Mouse (Mus musculus) thymus, postnatal 0 days (tissue): Measurements from ENCODE around the gene Eva1a. TPM values are rescaled to one million over a fixed set of nuclear protein-coding genes. Genes with fewer than 3 reads are reported as not detected.

Experiments used
- DNase-seq: peaks from one replicate; pipeline ENCODE4 v3.0.0-alpha.2; 2015; ENCODE audit warnings: low spot score
- polyA plus RNA-seq: library from polyadenylated mRNA; unstranded; fragments of >200 nt; fragmentation: Nextera tagmentation; extraction: Ambion mirVana; gene quantifications from 2 replicates; pipeline ENCODE4 v1.2.1, GENCODE M21; 2015

Eva1a gene
- polyA plus RNA-seq, 1 experiment from 2014 or later = 2.9 TPM

DNA sequence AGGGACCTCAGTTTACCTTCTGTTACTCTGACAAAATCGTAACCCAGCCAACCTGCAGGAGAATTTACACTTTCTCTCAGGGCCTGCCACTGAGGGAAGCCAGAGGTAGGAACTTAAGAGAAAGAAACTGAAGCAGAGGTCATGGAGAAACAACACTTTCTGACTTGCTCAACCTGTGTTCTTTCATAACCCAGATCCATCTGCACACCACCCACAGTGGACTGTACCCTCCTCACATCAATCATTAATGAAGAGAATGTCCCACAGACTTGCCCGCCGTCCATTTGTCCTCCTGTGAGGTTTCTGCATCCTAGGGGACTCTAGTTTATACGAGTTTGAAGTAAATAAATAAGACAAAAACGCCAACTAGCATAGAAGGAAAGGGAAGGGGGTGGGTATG is 24.4 kb downstream of the Eva1a start:
- DNase-seq = no peak

DNA sequence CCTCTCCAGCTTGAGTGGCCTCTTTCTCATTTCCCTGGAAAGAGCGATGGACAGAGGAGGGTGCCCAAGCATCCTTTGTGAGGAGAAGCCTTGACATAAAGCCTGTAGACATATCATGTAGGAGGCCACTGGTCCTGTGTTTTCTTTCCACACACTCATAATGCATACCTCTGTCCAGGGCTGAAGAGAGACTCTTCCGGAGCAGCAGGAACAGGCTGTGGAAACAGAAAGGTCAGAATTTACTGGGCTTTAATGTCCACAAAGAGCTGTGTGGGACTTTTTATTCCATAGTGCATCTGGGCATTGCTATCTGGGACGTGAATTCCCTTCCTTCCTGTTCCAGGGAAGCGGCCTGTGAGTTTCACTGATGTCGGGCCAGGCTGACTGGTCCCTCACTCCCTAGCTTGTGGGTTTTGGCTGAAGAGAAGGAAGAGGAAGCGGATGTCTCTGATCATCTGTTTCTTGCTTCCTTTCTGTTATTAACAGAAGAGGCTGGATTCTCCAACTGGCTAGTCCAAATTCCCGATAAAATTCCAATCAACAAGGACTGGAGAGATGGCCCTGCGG is 25.8 kb downstream of the Eva1a start:
- DNase-seq = no peak

- DNase-seq = no peak
Observed at GRCm38 (mm10) chr6:82070459-82070858, 29.6 kb downstream of the Eva1a start.

GRCm38 (mm10) chr6:82073011-82073410 is 32.2 kb downstream of the Eva1a start:
- no peak for DNase-seq

DNA sequence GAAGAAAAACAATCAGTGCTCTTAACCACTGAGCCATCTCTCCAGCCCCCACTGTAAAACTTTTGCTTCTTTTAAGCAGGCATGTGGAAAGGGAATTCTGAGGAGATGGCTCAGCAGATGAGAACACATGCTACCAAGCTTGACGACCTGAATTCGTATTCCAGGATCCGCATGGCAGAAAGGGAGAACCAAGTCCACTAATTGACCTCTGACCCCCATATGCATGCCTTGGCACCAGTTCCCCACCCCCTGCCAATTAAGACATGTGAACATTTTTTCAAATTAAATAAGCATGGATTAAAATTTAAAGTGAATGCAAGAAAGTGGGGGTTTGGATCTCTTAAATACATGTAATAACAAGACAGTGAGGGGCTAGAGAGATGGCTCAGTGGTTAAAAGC is 32.7 kb downstream of the Eva1a start:
- DNase-seq = no peak

DNA sequence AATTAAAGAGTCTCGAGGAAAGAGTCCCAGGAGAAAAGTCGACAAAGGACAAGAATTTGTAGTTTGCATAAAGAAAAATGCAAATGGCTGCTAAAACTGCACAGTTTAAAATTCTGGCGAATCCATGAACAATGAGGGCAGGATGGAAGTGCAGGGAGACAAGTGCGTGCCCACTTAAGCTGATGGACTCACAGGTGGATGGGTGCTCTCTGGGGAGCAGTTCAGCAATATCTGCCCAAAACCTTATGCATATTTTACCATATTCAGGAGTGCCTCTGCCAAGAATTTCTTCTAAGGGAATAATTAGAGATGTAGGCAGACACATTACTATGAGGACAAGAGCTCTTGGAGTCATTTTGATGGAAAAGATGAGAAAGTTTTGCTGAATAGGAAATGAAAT is 35.5 kb downstream of the Eva1a start:
- DNase-seq = no peak

DNA sequence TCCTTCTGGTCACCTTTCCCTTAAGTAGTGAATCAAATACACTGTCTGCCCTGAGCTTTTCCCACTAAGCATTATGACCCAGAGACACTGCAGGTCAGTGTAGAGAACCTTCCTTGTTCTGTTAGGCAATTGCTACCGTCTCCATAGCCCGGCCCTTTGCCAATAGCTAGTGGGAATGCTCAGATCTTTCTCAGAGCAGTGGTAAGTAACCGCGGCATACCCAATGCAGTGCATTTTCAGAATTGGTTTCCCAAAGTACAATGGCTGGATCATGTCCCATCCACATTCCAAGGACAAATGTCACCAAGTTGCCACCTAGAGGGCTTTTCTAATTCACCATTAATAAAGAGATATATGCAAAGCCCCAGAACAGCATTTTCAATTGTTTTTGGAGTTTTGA is 38.0 kb downstream of the Eva1a start:
- no peak for DNase-seq

GRCm38 (mm10) chr6:82083655-82084054 is 42.8 kb downstream of the Eva1a start:
- no peak for DNase-seq

DNA sequence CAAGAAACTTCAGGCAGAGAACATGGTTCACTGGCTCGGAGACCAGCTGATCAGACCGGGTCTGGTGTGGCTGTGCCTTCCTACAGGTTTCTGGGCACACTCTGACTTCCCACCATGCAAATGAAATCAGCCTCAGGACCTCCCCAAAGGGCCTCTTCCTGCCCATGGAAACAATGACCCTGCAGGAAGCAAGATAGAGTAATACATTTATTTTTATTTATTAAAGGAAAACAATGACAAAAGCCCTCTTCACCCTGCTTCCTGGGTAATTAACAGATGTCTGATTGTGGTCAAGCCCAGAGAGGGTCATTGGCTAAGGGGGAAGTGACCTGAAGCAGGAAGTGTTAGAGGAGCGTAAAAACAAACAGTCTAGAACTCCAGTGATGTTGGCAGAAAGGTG is 43.4 kb downstream of the Eva1a start:
- DNase-seq = no peak

DNA sequence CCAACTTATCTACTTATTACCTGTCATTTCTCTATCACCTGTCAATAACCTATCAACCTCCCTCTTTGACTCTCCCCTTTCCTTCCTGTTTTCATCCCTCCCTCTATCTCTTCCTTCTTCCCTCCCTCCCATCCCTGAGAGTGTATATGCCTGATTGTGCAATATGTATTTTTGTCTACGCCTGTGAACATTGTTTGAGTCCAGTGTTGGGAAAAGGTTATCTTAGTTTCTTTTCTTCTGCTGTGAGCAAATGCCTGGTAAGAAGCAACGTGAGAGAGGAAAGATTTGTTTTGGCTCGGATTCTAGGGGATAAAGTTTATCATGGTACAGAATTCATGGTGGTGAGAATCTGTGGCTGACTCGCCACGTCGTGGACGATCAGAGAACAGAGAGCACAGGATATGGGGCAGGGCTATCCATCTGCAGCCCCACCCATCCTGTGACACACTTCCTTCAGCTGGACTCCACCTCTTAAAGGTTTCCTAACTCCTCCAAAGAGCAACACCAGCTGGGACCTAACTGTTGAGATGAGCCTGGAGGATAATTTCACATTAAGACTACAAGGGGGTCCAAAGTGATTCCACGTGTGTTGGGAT is 44.6 kb downstream of the Eva1a start:
- DNase-seq = no peak

DNA sequence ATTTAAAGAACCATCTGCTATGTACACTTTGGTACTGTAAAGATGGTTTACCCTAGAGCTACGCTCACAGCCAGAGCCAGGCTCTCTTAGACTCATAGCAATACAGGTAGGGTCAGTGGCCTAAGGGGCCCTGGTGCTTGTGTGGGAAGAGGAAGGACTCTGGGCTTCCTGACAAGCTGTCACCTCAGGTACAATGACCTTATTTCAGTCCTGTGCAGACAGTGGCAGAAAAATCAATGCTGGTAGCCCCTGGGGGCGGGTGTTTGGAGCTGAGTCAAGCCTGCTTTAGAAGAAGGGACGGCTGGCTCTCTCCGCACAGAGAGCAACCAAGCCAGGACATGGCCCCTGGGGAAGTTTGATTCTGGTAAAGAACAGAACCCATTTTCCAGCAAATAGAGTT is 47.3 kb downstream of the Eva1a start:
- DNase-seq = no peak

DNA sequence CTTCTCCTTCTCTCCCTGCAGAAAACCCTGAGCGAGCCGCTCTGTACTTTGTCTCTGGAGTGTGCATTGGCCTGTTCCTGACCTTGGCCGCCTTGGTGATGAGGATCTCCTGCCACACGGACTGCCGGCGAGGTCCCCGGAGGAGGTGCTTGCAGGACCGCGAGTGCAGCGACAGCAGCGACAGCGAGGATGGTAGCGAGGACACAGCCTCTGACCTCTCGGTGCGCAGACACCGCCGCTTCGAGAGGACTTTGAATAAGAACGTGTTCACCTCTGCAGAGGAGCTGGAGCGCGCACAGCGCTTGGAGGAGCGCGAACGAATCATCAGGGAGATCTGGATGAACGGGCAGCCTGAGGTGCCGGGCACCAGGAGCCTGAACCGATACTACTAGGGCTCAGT is 50.9 kb downstream of the Eva1a start:
- DNase-seq = no peak

DNA sequence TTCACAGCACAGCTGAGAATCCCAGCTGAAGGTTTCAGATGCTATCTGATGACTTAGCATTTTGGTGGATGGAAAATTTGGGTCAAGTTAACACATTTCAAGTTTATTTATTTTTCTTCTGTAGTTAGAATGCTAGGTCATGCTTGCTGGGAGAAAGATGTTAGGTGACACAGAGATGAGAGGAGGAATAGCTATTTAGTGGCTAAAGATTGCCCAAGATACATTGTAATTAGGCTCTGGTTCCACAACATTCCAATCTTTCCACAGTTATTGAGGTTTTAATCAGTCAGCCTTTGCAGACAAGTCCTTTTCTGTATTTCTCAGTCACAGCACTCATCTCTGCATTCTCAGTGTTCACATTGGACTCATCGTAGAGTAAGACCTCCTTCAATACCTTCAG is 56.9 kb downstream of the Eva1a start:
- no peak for DNase-seq

DNA sequence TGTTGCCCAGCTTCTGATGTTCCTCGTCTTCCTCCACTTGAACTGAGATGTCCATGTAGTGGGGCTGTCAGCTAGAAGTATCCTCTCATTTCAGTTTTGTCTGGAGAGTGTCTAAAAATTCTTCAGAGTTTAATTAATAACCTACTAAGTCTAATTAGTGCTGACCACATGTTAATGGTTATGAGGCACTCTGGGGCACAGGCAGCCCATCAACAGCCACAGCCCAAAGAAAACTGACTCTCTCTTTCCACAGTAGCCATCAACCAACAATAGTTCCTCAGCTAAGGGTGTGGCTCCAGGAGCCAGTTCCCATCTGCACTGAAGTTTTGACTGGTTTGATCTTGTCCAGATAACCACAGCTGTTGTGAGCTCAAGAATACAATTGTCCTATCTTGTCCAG is 57.6 kb downstream of the Eva1a start:
- no peak for DNase-seq

GRCm38 (mm10) chr6:82110473-82110872 is 69.6 kb downstream of the Eva1a start:
- no peak for DNase-seq

DNA sequence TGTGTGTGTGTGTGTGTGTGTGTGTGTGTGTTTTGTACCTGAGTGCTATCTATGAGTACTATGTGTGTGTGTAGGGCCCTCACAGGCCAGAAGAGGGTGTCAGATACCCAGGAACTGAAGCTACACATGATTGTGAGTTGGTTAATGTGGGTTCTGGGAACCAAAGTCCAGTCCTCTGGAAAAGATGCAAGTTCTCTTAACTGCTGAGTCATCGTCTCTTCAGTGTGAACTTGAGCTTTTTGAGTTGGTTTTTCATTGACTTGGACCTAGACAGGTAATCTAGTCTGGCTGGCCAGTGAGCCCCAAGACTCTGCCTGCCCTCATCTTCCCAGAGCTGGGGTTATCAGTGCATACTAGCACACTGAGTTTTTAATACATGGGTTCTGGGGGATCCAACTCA is 70.3 kb downstream of the Eva1a start:
- DNase-seq = no peak

GRCm38 (mm10) chr6:82111540-82111939 is 70.7 kb downstream of the Eva1a start:
- DNase-seq = no peak

DNA sequence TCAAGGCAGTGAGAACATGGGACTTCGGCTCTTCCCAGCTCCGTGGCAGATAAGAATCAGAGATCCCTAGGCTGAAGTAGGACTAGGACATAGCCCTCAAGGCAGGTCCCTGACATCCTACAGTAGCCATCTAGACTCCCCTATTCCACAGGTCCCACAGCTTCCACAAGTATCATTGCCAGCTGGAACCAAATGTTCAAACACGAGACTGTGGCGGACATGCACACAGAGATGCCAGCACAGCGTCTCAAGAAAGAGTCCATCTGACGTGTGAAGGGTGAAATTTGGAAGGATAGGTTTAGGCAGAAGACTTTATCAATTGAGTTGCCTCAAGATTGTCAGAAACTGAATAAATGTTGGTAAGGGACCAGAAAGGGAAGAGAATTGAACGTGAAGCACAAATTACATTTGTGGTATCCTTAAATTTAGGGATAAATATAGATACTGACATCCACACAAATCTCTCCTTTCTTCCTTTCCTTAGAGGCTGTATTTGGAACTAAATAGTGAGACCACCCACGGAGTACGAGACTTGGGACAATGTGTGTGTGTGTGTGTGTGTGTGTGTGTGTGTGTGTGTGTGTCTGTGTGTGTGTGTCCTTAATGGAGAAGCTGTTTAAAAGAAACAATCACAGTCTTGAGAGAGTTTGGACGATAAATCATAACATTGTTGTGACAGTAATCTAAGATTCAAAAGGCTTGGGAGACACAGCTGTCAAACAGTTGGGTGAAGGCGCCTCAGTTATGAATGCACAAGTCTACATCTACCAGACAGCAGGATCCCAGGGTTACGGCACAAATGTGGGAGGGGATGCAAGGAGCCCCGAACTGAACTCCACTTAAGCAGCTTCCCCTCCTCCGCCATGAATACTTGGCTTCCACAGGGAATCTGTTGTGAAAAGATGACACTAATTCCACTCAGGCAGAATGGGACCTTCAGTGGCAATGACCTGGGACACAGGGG is 71.6 kb downstream of the Eva1a start:
- DNase-seq = no peak

DNA sequence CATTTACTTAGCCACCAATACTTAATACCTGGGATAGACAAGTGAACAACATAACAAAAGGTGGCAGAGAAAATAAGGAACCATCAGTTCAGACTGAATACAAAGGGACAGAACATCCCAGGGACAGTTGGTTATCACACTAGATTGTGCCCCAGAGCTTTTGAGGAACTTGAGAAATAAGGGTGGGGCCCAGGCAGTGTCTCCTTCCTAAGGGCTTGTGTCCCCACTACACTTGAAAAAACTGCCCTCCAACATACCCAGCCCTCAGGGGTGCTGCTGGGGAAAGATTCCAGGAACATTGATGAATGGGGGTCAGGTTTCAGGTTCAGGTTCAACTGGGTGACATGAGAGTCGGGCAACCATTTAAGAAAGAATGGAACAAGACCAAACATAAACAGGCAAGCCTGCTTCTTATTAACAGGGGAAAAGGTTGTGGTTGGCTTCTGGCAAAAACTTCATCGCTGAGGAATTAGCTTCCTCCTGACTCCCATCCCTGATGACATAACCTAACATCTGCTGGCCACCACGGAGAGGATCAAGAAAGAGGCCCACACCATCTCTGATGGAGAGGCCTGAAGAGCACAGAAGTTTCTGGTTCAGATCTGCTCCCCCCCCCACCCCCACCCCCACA is 74.6 kb downstream of the Eva1a start:
- DNase-seq = no peak

- DNase-seq = no peak
Observed at GRCm38 (mm10) chr6:82116176-82116575, 75.3 kb downstream of the Eva1a start.

- no peak for DNase-seq
Observed at GRCm38 (mm10) chr6:82117871-82118270, 77.0 kb downstream of the Eva1a start.
